Mouse (Mus musculus) stomach, postnatal 0 days (tissue): ENCODE data around the gene Abcc4.

Experiments
- CTCF ChIP-seq: IDR thresholded peaks from 2 replicates; pipeline ENCODE4 v1.5.1; 2016; ENCODE audit warnings: antibody characterized with exemption, low read depth, mild to moderate bottlenecking, moderate library complexity
- EP300 ChIP-seq: optimal IDR thresholded peaks from 2 replicates; pipeline ENCODE3; 2016; ENCODE audit warnings: antibody characterized with exemption

GRCm38 (mm10) chr14:118491300-118491699, 214.7 kb downstream of the Abcc4 start:
- TF ChIP-seq CTCF (no peak), EP300 (no peak)
